Mouse (Mus musculus): ENCODE measurements around the gene Ids. TPM values are rescaled to one million over a fixed set of nuclear protein-coding genes. Genes with fewer than 3 reads are reported as not detected.

The Ids gene
- 143 and 144 TPM in 2 replicates for polyA plus RNA-seq (2012; rRNA removed)

DNA sequence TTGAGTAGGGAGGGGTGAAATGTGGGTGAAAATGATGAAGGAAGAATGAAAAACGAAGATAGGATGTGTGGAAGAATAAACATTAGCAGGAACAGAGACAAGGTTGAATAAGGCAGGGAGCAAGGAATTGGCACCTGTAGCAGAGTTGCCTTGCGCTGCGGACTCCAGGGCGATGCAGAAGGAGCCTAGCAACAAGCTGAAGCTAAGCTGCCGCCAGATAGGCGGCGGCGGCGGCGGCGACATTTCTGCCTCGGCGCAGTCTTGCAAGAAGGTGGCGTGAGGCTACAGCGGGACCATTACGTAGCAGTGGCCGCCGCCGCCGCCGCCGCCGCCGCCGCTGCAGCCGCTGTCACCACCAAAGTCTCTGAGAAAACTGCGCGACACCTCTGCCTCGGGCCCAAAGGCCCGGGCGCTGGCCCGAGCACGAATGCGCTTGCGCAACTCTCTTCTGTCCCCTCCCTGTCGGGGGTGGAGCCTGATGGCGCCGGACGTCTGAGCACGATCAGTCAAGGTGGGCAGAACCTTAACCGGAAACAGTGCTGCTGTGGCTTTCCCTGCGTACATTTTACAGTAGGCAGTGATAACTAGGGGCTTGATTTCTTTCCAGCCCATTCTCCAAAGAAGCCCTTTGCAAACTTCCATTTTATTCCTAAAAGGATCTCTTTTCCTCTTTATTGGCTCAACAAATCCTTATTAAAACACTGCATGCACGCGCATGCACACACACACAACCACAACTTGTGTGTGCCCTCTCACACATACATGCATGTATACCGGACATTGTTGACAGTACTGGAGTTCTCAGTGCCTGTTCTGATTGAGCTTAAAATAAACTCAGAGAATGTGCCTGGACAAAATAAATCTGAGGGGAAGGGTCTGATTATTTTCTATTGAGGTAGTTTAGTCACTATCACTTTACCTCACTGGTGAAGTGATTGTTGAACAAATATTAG, at the start of gene Ids:
TSS of gene Ids (minus strand) at position 424 of the 953 bp plus-strand sequence.

DNA sequence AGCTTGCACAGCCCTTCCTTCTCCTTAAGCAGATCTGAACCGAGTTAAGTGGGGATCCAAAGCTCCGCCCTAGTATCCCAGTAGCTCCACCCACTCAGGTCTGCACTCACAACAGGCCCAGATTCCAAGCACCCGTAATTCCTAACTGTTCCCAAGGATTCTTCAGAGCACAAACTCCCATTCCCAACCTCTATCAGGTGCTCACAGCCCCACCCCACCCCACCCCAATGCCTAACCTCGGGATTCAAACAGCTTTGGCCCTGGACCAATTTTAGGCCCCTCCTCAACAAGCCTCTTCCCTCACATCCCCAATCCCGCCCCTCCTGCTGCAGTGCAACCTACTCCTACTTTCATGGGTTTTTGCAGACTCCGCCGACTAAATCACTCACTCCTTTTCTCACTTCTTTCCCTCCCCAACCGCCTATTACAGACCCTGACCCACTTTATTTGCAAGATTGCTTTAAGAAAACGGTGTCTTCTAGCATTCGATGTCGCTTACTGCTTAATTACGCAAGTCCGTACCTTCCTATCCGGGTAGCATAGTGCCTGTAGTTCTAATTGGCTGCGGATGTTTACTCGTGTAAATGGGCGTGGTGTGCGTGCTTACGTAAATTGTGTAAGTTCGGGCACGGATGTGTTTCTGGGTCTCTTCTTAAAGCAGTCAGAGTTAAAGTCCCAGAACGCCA, 20.5 kb upstream of the Ids start, which contains the start of gene 1110012L19Rik:
TSS of gene 1110012L19Rik (plus strand) at position 602 of the 686 bp plus-strand sequence.

Other genes starting within 250 kb of the Ids start
- gene 1110012L19Rik, start 20.8 kb upstream of the Ids start, polyA plus RNA-seq (2012; rRNA removed), result 31.8 and 32.0 TPM in 2 replicates
- 42.2 and 43.0 TPM in 2 replicates for gene Tmem185a, start 112.1 kb upstream of the Ids start, polyA plus RNA-seq (2012; rRNA removed)

All from central nervous system, embryonic 18 days (tissue).